Mouse (Mus musculus) neutrophil, adult 5-6 weeks (primary cell): ENCODE measurements around the gene Vasp. TPM values are rescaled to one million over a fixed set of nuclear protein-coding genes. Genes with fewer than 3 reads are reported as not detected.

ENCODE experiments used
- ATAC-seq: fragments of 151-379, 151-347 bp; 2 replicates; pipeline ENCODE4 v1.8.0; 2017; ENCODE audit warnings: mild to moderate bottlenecking, moderate TSS enrichment; ENCODE audit not compliant: insufficient number of reproducible peaks, poor library complexity, low FRiP score, severe bottlenecking; ENCODE audit errors: extremely low read depth
- total RNA-seq: library from RNA; stranded (forward); fragments of 200-1000 nt; gene quantifications from 2 replicates; pipeline ENCODE4 v1.2.3, GENCODE M21; 2017

Vasp gene
- total RNA-seq, 1 experiment from 2014 or later = 419 TPM

- no peak for ATAC-seq
Observed at GRCm38 (mm10) chr7:19245083-19245482, 26.5 kb downstream of the Vasp start.

- ATAC-seq = no peak
Observed at GRCm38 (mm10) chr7:19243858-19244257, 27.8 kb downstream of the Vasp start.

GRCm38 (mm10) chr7:19242005-19242404 is 29.6 kb downstream of the Vasp start:
- no peak for ATAC-seq

GRCm38 (mm10) chr7:19240905-19241463 is 30.6 kb downstream of the Vasp start:
- no peak for ATAC-seq

- ATAC-seq = no peak
Observed at GRCm38 (mm10) chr7:19239986-19240385, 31.6 kb downstream of the Vasp start.

GRCm38 (mm10) chr7:19239423-19239822 is 32.2 kb downstream of the Vasp start:
- ATAC-seq = peak; percentile 93

- ATAC-seq = no peak
Observed at GRCm38 (mm10) chr7:19238344-19238743, 33.3 kb downstream of the Vasp start.

- ATAC-seq = no peak
Observed at GRCm38 (mm10) chr7:19236411-19236810, 35.2 kb downstream of the Vasp start.

- no peak for ATAC-seq
Observed at GRCm38 (mm10) chr7:19235092-19235671, 36.4 kb downstream of the Vasp start.

- ATAC-seq = no peak
Observed at GRCm38 (mm10) chr7:19234652-19235051, 37.0 kb downstream of the Vasp start.

GRCm38 (mm10) chr7:19231849-19232248 is 39.8 kb downstream of the Vasp start:
- ATAC-seq = no peak

- ATAC-seq = no peak
Observed at GRCm38 (mm10) chr7:19230899-19231298, 40.7 kb downstream of the Vasp start.

GRCm38 (mm10) chr7:19230041-19230580 is 41.5 kb downstream of the Vasp start:
- ATAC-seq = no peak

- no peak for ATAC-seq
Observed at GRCm38 (mm10) chr7:19229404-19229803, 42.2 kb downstream of the Vasp start.

- ATAC-seq = no peak
Observed at GRCm38 (mm10) chr7:19228793-19229148, 42.8 kb downstream of the Vasp start.

GRCm38 (mm10) chr7:19227883-19228792 is 43.5 kb downstream of the Vasp start, which contains the start of gene Opa3:
Gene Opa3, plus strand, starts transcription at chr7:19228334.
- ATAC-seq = peak; percentile 81

GRCm38 (mm10) chr7:19226817-19227797 is 44.5 kb downstream of the Vasp start:
- no peak for ATAC-seq

- no peak for ATAC-seq
Observed at GRCm38 (mm10) chr7:19224933-19225332, 46.7 kb downstream of the Vasp start.

- ATAC-seq = no peak
Observed at GRCm38 (mm10) chr7:19222875-19223274, 48.7 kb downstream of the Vasp start.
